Mouse (Mus musculus) erythroid progenitor cell, adult 5-6 weeks (primary cell): ENCODE data around the gene Spsb1. TPM values are rescaled to one million over a fixed set of nuclear protein-coding genes. Genes with fewer than 3 reads are reported as not detected.

Experiments used
- total RNA-seq, 2 experiments: library from RNA; stranded (forward) in 1 of 2; stranded (reverse) in 1 of 2; fragments of 150-400 nt in 1 of 2; fragments of 186-747, 209-891 nt in 1 of 2; gene quantifications; 2 replicates each; pipeline versions ENCODE4 v1.2.3 to v1.2.4; 2015 to 2017; ENCODE audit warnings: low replicate concordance in 2 of 2

The Spsb1 gene
- total RNA-seq, 2 experiments from 2014 or later: not detected

Other genes starting within 250 kb of the Spsb1 start
- 1.8 and 2.5 TPM in 2 replicates for gene Tmem201, start 217.0 kb downstream of the Spsb1 start, total RNA-seq (2015; ENCODE audit: low replicate concordance)
- 0.53 and 1.7 TPM in 2 replicates for gene Tmem201, start 217.0 kb downstream of the Spsb1 start, total RNA-seq (2017; ENCODE audit: low replicate concordance)
- 1.1 TPM in 1 of 2 replicates, not detected in the other for gene Slc25a33, start 180.8 kb downstream of the Spsb1 start, total RNA-seq (2015; ENCODE audit: low replicate concordance)
- gene Slc25a33, start 180.8 kb downstream of the Spsb1 start, total RNA-seq (2017; ENCODE audit: low replicate concordance): 0.64 TPM in 1 of 2 replicates, not detected in the other
- 2.5 TPM in 2 replicates for gene H6pd, start 54.0 kb upstream of the Spsb1 start, total RNA-seq (2015; ENCODE audit: low replicate concordance)
- 3.2 and 11.8 TPM in 2 replicates for gene H6pd, start 54.0 kb upstream of the Spsb1 start, total RNA-seq (2017; ENCODE audit: low replicate concordance)
- 0.42 TPM in 1 of 2 replicates, not detected in the other for gene Gpr157, start 132.3 kb upstream of the Spsb1 start, total RNA-seq (2015; ENCODE audit: low replicate concordance)
- gene Gpr157, start 132.3 kb upstream of the Spsb1 start, total RNA-seq (2017; ENCODE audit: low replicate concordance): 0.51 and 0.83 TPM in 2 replicates
- gene Slc2a5, start 164.2 kb upstream of the Spsb1 start, total RNA-seq (2015; ENCODE audit: low replicate concordance): not detected in 2 replicates
- not detected in 2 replicates for gene Slc2a5, start 164.2 kb upstream of the Spsb1 start, total RNA-seq (2017; ENCODE audit: low replicate concordance)
- not detected in 2 replicates for gene Slc2a7, start 193.9 kb upstream of the Spsb1 start, total RNA-seq (2015; ENCODE audit: low replicate concordance)
- gene Slc2a7, start 193.9 kb upstream of the Spsb1 start, total RNA-seq (2017; ENCODE audit: low replicate concordance): not detected in 2 replicates
- not detected in 2 replicates for gene Car6, start 246.3 kb upstream of the Spsb1 start, total RNA-seq (2015; ENCODE audit: low replicate concordance)
- gene Car6, start 246.3 kb upstream of the Spsb1 start, total RNA-seq (2017; ENCODE audit: low replicate concordance): not detected in 2 replicates